Mouse (Mus musculus) cerebellum, adult 2 months (tissue): ENCODE data around the gene Mtfp1.

Experiments
- CTCF ChIP-seq: fragments of 200-500 bp; IDR thresholded peaks from 2 replicates; pipeline ENCODE4 v1.5.1; 2011; ENCODE audit warnings: low read depth, mild to moderate bottlenecking, control low read depth, low read length, moderate library complexity, borderline replicate concordance; ENCODE audit not compliant: insufficient read depth
- POLR2A ChIP-seq: fragments of 200-500 bp; IDR thresholded peaks from 2 replicates; pipeline ENCODE4 v1.6.1; 2011; ENCODE audit warnings: low read length, control low read depth, borderline replicate concordance; ENCODE audit not compliant: insufficient read depth

- TF ChIP-seq CTCF (no peak), POLR2A (no peak)
Measured at GRCm38 (mm10) chr11:4048438-4048837, 46.8 kb downstream of the Mtfp1 start.
